Mouse (Mus musculus): ENCODE measurements around the gene 9430097D07Rik. TPM values are rescaled to one million over a fixed set of nuclear protein-coding genes. Genes with fewer than 3 reads are reported as not detected.

Gene 9430097D07Rik
- polyA plus RNA-seq, 1 experiment from 2014 or later = not detected

- WGBS = 4% methylated on average over 25 of the region's 25 CpGs
- Histone ChIP-seq H3K4me3 (replicated peaks) (peak overlapping the region; percentile 81), H3K27ac (peak overlapping the region; percentile 67), H3K4me2 (peak overlapping the region; percentile 85), H3K27me3 (no peaks in the 10 kb centered on the region), H3K9me3 (no peaks in the 10 kb centered on the region), H3K36me3 (peaks cover 12% of the 10 kb centered on the region), H3K4me1 (replicated peaks) (peaks cover 43% of the 10 kb centered on the region), H3K9ac (replicated peaks) (peak overlapping the region; percentile 27)
- 0 out of 2 replicates have a peak, but pooled peaks have one; percentile 49 for ATAC-seq (ENCODE audit: insufficient number of reproducible peaks, insufficient read depth, low FRiP score, low TSS enrichment, low read depth)
Observed at GRCm38 (mm10) chr2:32608141-32608777, 32.8 kb upstream of the 9430097D07Rik start.

DNA sequence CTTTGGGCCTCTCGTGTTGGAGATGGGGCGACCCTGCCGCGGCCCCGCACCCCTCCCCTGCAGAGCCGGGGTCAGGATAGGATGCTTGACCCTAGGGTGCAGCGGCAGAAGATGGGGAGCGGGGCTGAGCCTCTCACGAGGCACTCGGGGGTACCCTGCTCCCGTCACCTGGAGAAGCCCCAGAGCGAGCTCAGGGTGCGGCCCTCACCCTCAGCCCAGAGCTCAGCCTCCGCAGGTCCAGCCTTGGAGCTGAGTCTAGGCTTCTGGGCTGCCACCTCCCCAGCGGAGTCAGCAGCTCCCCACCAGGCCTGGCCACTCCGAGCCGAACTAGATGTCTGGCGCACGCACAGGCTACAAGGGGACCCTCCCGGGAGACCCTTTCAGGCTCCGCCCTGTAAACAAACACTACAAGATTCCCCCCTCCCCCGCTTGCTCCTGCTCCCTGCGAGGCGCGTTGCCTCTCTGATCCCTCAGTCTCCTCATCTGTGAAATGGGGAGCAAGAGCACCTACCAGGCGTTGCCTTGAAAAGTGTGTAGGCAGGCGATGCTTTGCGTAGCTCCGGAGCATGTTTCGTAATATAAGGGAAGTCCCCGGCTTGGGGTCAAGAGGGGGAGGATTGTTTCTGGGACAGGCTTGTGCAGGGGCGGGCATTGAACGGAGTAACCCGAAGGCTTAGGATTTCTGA lies 31.9 kb upstream of the 9430097D07Rik start:
- Histone ChIP-seq H3K27ac (peak overlapping the region; percentile 80), H3K4me3 (replicated peaks) (peak overlapping the region; percentile 81), H3K36me3 (peaks cover 4% of the 10 kb centered on the region), H3K4me1 (replicated peaks) (peaks cover 47% of the 10 kb centered on the region), H3K9ac (replicated peaks) (peak overlapping the region; percentile 87), H3K9me3 (no peaks in the 10 kb centered on the region), H3K27me3 (no peaks in the 10 kb centered on the region), H3K4me2 (peak overlapping the region; percentile 85)
- 4% methylated on average over 34 of the region's 34 CpGs for WGBS
- peak; percentile 68 for ATAC-seq (ENCODE audit: insufficient number of reproducible peaks, insufficient read depth, low FRiP score, low TSS enrichment, low read depth)

GRCm38 (mm10) chr2:32606161-32607142 lies 31.0 kb upstream of the 9430097D07Rik start:
- WGBS = 11% methylated on average over 55 of the region's 55 CpGs
- no peaks in the 10 kb centered on the region for H3K36me3 ChIP-seq
- ATAC-seq (ENCODE audit: insufficient number of reproducible peaks, insufficient read depth, low FRiP score, low TSS enrichment, low read depth) = 0 out of 2 replicates have a peak, but pooled peaks have one; percentile 18

DNA sequence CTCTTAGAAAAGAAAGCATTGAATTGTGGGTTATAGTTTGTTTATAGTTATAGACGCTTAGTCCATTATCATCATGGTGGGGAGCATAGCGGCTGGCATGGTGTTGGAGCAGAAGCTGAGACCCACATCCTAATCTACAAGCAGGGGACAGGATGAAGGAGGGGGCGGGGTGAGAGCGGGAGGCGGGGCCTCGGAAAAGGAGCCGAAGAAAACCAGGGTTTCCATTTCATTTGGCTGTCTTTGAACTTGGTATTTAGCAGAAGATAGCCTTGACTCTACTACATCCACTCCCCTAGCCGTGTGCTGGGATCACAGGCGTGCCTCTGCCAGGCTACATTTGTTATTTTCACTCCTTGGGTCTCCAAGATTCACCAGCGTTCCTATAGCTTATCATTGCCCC lies 29.1 kb upstream of the 9430097D07Rik start:
- Histone ChIP-seq H3K27ac (no peak overlapping the region), H3K4me2 (no peak overlapping the region), H3K9ac (replicated peaks) (no peak overlapping the region), H3K27me3 (no peaks in the 10 kb centered on the region), H3K9me3 (no peaks in the 10 kb centered on the region), H3K4me3 (replicated peaks) (no peak overlapping the region), H3K36me3 (no peaks in the 10 kb centered on the region), H3K4me1 (replicated peaks) (peaks cover 40% of the 10 kb centered on the region)
- 40% methylated on average over 10 of the region's 10 CpGs for WGBS
- no peak for ATAC-seq (ENCODE audit: insufficient number of reproducible peaks, insufficient read depth, low FRiP score, low TSS enrichment, low read depth)

More at GRCm38 (mm10) chr2:32606161-32607142, 31.0 kb upstream of the 9430097D07Rik start:
- Histone ChIP-seq H3K4me2 (peak overlapping the region; percentile 85), H3K9me3 (no peaks in the 10 kb centered on the region), H3K27ac (peak overlapping the region; percentile 80), H3K4me3 (replicated peaks) (peak overlapping the region; percentile 81), H3K4me1 (replicated peaks) (peaks cover 52% of the 10 kb centered on the region), H3K27me3 (no peaks in the 10 kb centered on the region), H3K9ac (replicated peaks) (peak overlapping the region; percentile 87)

DNA sequence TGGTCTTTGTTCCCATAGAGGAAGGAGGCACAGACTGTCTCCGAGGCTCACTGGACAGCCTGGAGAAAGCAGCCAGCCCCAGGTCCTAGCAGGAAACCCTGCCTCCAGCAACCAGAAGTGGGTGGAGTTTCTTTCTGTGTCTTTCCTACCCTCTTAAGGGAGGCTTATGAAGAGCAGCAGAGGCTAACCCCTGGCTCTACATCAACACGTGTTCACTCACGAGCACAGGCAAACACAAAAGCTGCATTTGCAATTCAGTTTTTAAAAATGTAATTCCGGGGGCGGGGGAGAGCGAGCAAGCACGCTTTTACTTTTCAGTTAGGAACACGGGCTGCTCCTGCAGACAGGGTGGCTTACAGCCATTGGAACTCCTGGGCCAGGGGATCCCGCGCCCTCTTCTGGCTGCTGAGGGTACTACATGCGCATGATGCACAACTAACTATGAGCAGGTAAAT lies 27.1 kb upstream of the 9430097D07Rik start:
- peak overlapping the region; percentile 69 for H3K27ac ChIP-seq
- peaks cover 21% of the 10 kb centered on the region for H3K4me1 ChIP-seq (replicated peaks)
- 0 out of 2 replicates have a peak overlapping the region, but pooled peaks have one; percentile 38 for H3K9ac ChIP-seq (replicated peaks)
- H3K4me3 ChIP-seq (replicated peaks) = peak overlapping the region; percentile 35
- peak; percentile 57; the same call in 1 of the 2 replicates for ATAC-seq (ENCODE audit: insufficient number of reproducible peaks, insufficient read depth, low FRiP score, low TSS enrichment, low read depth)
- H3K27me3 ChIP-seq = no peaks in the 10 kb centered on the region
- peak overlapping the region; percentile 47 for H3K4me2 ChIP-seq
- WGBS = 1% methylated on average over 11 of the region's 11 CpGs
- peaks cover 7% of the 10 kb centered on the region for H3K36me3 ChIP-seq
- H3K9me3 ChIP-seq = no peaks in the 10 kb centered on the region

- Histone ChIP-seq H3K4me3 (replicated peaks) (no peak overlapping the region), H3K4me2 (peak overlapping the region; percentile 47; the same call in 1 of the 2 replicates), H3K36me3 (peaks cover 18% of the 10 kb centered on the region), H3K4me1 (replicated peaks) (peaks cover 17% of the 10 kb centered on the region), H3K9ac (replicated peaks) (no peak overlapping the region), H3K9me3 (no peaks in the 10 kb centered on the region), H3K27ac (peak overlapping the region; percentile 69), H3K27me3 (no peaks in the 10 kb centered on the region)
- ATAC-seq (ENCODE audit: insufficient number of reproducible peaks, insufficient read depth, low FRiP score, low TSS enrichment, low read depth) = peak; percentile 56; the same call in 1 of the 2 replicates
- 33% methylated on average over 8 of the region's 8 CpGs for WGBS
Observed at GRCm38 (mm10) chr2:32601417-32602065, 26.1 kb upstream of the 9430097D07Rik start.

DNA sequence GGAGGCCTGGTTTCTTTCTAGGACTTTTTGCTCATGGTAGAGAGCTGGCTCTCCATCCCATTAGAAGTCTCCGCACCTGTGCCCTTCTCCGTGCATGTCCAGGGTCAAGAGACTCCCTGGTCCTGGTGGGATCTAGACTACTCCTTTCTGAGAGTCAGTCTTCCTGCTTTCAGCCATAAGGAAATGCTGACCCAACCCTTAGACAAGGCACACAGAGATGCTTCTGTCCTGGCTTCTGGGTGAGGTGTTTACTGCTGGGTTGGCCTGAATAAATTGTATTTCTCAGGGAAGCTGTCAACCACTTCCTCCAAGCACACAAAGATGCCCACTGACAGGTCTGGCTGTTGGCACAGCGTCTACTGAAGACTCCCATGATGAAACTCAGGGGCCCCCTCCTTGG lies 23.9 kb upstream of the 9430097D07Rik start, which contains the start of gene St6galnac6:
Gene St6galnac6, plus strand, starts transcription at position 301 of the 400 bp plus-strand sequence.
- Histone ChIP-seq H3K9ac (replicated peaks) (no peak within 1 kb of the TSS), H3K4me2 (no peak within 1 kb of the TSS), H3K9me3 (no peaks in the 10 kb centered on the region), H3K27me3 (no peaks in the 10 kb centered on the region), H3K27ac (no peak within 1 kb of the TSS), H3K36me3 (peaks cover 36% of the 10 kb centered on the region), H3K4me3 (replicated peaks) (no peak within 1 kb of the TSS), H3K4me1 (replicated peaks) (peaks cover 21% of the 10 kb centered on the region)
- WGBS = 94% methylated on average over 3 of the region's 3 CpGs
- ATAC-seq (ENCODE audit: insufficient number of reproducible peaks, insufficient read depth, low FRiP score, low TSS enrichment, low read depth) = no peak

DNA sequence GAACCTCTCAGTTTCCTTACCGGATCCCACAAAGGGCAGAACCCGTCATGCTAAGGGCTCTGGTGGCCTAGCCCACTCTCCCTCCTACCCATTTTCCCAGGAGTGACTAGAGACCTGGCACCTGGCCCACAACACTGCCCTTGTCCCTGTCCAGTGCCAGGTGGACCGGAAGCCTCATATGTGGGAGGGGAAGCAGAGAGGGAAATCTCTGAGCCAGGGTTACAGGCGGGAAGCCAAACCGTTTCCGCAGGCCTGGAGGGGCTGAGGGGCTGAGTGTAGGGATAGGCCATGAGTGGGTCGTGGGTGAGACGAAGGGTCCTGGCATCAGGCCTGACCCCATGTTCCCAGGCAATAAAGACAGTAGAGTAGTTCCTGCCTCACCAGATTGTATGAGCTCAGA lies 23.0 kb upstream of the 9430097D07Rik start:
- Histone ChIP-seq H3K36me3 (peaks cover 43% of the 10 kb centered on the region), H3K4me3 (replicated peaks) (no peak overlapping the region), H3K4me1 (replicated peaks) (peaks cover 21% of the 10 kb centered on the region), H3K27ac (no peak overlapping the region), H3K27me3 (no peaks in the 10 kb centered on the region), H3K4me2 (no peak overlapping the region), H3K9ac (replicated peaks) (no peak overlapping the region), H3K9me3 (no peaks in the 10 kb centered on the region)
- no peak for ATAC-seq (ENCODE audit: insufficient number of reproducible peaks, insufficient read depth, low FRiP score, low TSS enrichment, low read depth)
- WGBS = 91% methylated on average over 8 of the region's 8 CpGs

DNA sequence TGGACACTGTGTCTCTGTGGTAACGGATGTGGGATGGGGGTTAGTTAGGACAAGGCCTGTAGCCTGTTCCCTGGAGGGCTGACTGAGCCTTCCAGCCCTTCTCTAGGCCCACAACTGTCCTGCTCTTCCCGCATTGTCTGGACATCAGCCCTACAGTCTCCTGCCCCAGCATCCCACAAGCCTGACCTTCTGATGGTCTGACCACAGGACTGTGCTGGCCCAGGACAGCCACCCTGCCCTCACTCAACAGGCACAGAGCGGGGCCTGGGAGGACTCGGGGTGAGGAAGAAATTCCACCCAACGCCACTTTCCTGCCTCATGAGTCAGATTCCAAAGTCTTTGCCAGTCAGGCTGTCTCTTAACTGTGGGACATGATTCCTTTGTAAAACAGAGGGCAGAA lies 22.2 kb upstream of the 9430097D07Rik start:
- WGBS = 85% methylated on average over 5 of the region's 5 CpGs
- no peak overlapping the region for H3K27ac ChIP-seq
- no peak overlapping the region for H3K4me2 ChIP-seq
- H3K36me3 ChIP-seq = peaks cover 43% of the 10 kb centered on the region
- H3K9ac ChIP-seq (replicated peaks) = no peak overlapping the region
- H3K9me3 ChIP-seq = no peaks in the 10 kb centered on the region
- peaks cover 20% of the 10 kb centered on the region for H3K4me1 ChIP-seq (replicated peaks)
- H3K27me3 ChIP-seq = no peaks in the 10 kb centered on the region
- H3K4me3 ChIP-seq (replicated peaks) = no peak overlapping the region
- no peak for ATAC-seq (ENCODE audit: insufficient number of reproducible peaks, insufficient read depth, low FRiP score, low TSS enrichment, low read depth)

GRCm38 (mm10) chr2:32597248-32597647 lies 21.8 kb upstream of the 9430097D07Rik start:
- Histone ChIP-seq H3K27me3 (no peaks in the 10 kb centered on the region), H3K4me1 (replicated peaks) (peaks cover 16% of the 10 kb centered on the region), H3K36me3 (peaks cover 45% of the 10 kb centered on the region), H3K4me3 (replicated peaks) (no peak overlapping the region), H3K27ac (no peak overlapping the region), H3K9me3 (no peaks in the 10 kb centered on the region), H3K9ac (replicated peaks) (no peak overlapping the region), H3K4me2 (no peak overlapping the region)
- 93% methylated on average over 5 of the region's 5 CpGs for WGBS
- ATAC-seq (ENCODE audit: insufficient number of reproducible peaks, insufficient read depth, low FRiP score, low TSS enrichment, low read depth) = no peak
